Mouse (Mus musculus) ES-Bruce4 (cell line): ENCODE measurements around the gene Fbn1.

Source experiments
- CTCF ChIP-seq: IDR thresholded peaks from one replicate; pipeline ENCODE4 v1.8.1; 2011; ENCODE audit warnings: low read depth, low read length
- POLR2A ChIP-seq: IDR thresholded peaks from one replicate; pipeline ENCODE4 v1.8.1; 2011; ENCODE audit warnings: low read length; ENCODE audit not compliant: insufficient read depth

DNA sequence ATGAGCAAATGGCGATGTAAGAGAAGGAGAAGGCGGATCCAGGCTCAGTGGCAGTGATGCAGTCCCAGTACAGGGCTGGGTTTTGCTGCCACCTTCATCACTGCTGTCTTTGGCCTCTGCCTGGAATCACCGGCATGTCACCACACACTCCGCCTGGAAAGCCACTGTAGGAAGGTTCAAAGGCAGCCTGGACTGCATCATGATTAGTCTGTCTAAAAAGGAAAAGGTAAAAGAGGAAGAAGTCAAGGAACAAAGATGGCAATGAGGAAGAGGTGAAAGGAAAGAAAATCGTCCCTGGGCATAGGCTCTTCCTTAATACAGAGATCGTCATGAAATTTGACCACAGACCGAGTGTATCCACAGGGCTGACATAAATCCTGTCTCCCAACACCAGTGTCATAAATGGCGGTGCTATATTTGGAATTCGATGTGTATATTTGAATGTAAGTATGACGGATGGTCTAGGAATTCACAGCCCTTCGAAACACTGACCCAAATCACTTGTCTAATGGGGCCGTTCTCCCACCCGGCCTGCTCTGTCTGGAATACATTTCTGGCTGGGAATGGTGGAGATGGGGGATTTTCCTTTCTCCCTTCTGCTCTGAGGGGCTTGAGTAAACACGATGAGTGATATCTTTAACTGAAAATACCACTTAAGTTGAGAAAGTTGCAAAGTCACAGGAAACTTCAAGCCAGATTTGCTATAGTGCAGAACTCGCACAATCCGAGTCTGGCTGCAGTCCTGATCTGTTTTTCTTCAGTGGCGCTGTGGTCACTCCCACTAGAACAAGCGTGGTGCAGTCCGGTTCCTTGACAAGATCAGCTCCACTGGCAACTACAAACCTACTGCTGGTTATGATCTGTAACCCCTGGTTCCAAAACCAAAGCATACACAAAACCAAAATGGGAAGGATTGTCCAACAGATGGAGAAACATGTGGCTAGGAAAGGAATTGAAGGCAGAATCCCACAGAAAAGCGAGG, 12.7 kb downstream of the Fbn1 start:
- TF ChIP-seq CTCF (no peak), POLR2A (no peak)
